Mouse (Mus musculus) forebrain, postnatal 0 days (tissue): ENCODE results near the gene Wdr95. TPM values are rescaled to one million over a fixed set of nuclear protein-coding genes. Genes with fewer than 3 reads are reported as not detected.
"Not testable (repeated sequence)": the region's sequence is repeated elsewhere in the genome, so short reads cannot be mapped to it uniquely, and the experiment has no call there.

Experiments
- ATAC-seq: fragments of 200-750 bp; cut with Nextera tagmentation; 2 replicates; pipeline ENCODE4 v1.8.0; 2017; ENCODE audit warnings: mild to moderate bottlenecking, moderate library complexity
- DNase-seq: peaks from one replicate; pipeline ENCODE4 v3.0.0-alpha.2; 2015
- H3K27ac ChIP-seq: fragments of 300-500 bp; sonication (generic); 2 replicates; pipeline ENCODE4 v1.5.1; 2014; ENCODE audit warnings: low read depth, mild to moderate bottlenecking, antibody characterized with exemption, low read length, moderate library complexity, mixed read lengths
- H3K27me3 ChIP-seq: fragments of 300-500 bp; sonication (generic); 2 replicates; pipeline ENCODE4 v1.6.1; 2014; ENCODE audit warnings: mild to moderate bottlenecking, low read length, mixed read lengths; ENCODE audit not compliant: insufficient read depth
- H3K36me3 ChIP-seq: fragments of 300-500 bp; sonication (generic); 2 replicates; pipeline ENCODE4 v1.6.1; 2014; ENCODE audit warnings: mild to moderate bottlenecking, moderate library complexity; ENCODE audit not compliant: insufficient read depth
- H3K4me1 ChIP-seq: fragments of 300-500 bp; sonication (generic); 2 replicates; pipeline ENCODE4 v1.6.1; 2014; ENCODE audit warnings: antibody characterized with exemption; ENCODE audit not compliant: insufficient read depth
- H3K4me2 ChIP-seq: fragments of 300-500 bp; sonication (generic); 2 replicates; pipeline ENCODE4 v1.6.1; 2014; ENCODE audit warnings: low read depth, mild to moderate bottlenecking, moderate library complexity
- H3K4me3 ChIP-seq: fragments of 300-500 bp; sonication (generic); 2 replicates; pipeline ENCODE4 v1.5.1; 2014; ENCODE audit warnings: low read depth, low read length, mixed read lengths
- H3K9ac ChIP-seq: fragments of 300-500 bp; sonication (generic); 2 replicates; pipeline ENCODE4 v1.6.1; 2014; ENCODE audit warnings: mild to moderate bottlenecking
- H3K9me3 ChIP-seq: fragments of 300-500 bp; sonication (generic); 2 replicates; pipeline ENCODE4 v1.6.1; 2016; ENCODE audit warnings: low read length
- CTCF ChIP-seq: sonication (generic); IDR thresholded peaks from 2 replicates; pipeline ENCODE4 v1.5.1; 2016; ENCODE audit warnings: antibody characterized with exemption, control low read depth, low read depth
- WGBS: fragments of 180-500 bp; shearing (Covaris S2); extraction: QIAGEN DNeasy Blood & Tissue Kit; methylation state at CpG from one replicate; pipeline ENCODE4 v1.1.7; 2014; 5-methylcytosine and 5-hydroxymethylcytosine counted together
- polyA plus RNA-seq: library from polyadenylated mRNA; unstranded; fragments of >200 nt; fragmentation: Nextera tagmentation; extraction: Ambion mirVana; gene quantifications from 2 replicates; pipeline ENCODE4 v1.2.1, GENCODE M21; 2015
- total RNA-seq: library from RNA; depleted of rRNA; stranded (reverse); fragments of >200 nt; gene quantifications from 2 replicates; pipeline ENCODE4 v1.2.3, GENCODE M21; 2014

Wdr95 gene
- total and polyA plus RNA-seq, 2 experiments from 2014 or later, result 0.38 to 0.84 TPM

DNA sequence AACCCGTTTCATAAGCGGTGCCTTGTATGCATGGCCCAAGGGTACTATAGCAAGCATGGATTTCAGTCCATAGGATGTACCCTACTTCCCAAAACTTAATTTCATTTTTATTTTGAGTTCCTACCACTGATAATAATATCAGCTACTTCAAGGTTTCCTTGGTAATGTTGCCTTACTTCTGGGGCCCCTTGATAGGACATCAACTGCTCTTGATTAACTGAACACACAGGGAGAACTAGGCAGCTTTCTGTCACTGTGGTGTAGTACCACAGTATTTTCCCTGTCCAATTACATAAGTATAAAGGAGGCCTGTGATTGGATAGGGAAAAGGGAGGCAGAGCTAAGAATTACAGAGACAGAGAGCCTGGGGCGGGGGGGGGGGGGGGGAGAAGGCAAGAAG, 13.6 kb upstream of the Wdr95 start:
- no peaks in the 10 kb centered on the region for H3K9me3 ChIP-seq
- 15% methylated on average over 3 of the region's 3 CpGs for WGBS
- no peaks in the 10 kb centered on the region for H3K27me3 ChIP-seq
- H3K36me3 ChIP-seq, result no peaks in the 10 kb centered on the region
- no peak overlapping the region for H3K4me3 ChIP-seq
- ATAC-seq (no peak), DNase-seq (no peak)
- 0 out of 2 replicates have a peak, but pooled peaks cover 6% of the 10 kb centered on the region for H3K4me1 ChIP-seq
- 0 out of 2 replicates have a peak overlapping the region, but pooled peaks have one; percentile 10 for H3K27ac ChIP-seq
- TF ChIP-seq CTCF, result no peak
- no peak overlapping the region for H3K9ac ChIP-seq
- no peak overlapping the region for H3K4me2 ChIP-seq

DNA sequence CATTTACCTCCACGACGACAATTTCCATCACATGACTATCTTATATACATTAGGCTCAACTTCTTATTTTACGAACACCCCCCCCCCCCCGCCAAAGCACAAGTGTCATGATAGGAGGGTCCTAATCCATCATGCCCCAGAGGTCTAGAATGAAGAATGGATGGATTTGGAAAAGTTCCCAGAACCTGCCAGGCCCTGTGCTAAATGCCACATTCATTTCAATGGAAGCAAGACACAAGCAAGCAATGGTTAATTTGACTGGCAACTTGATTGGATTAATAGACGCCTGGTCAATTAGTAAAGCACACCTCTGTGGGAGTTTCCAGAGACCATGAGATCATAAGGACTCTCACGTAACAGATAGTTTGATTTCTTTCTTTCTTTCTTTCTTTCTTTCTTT, 11.4 kb upstream of the Wdr95 start:
- no peak for TF ChIP-seq CTCF
- WGBS, result 29% methylated on average over 6 of the region's 6 CpGs
- Histone ChIP-seq H3K4me3 (no peak overlapping the region), H3K9me3 (no peaks in the 10 kb centered on the region), H3K9ac (no peak overlapping the region), H3K4me2 (no peak overlapping the region), H3K4me1 (peaks cover 6% of the 10 kb centered on the region; the same call in 1 of the 2 replicates), H3K27me3 (no peaks in the 10 kb centered on the region), H3K36me3 (no peaks in the 10 kb centered on the region), H3K27ac (no peak overlapping the region)
- DNase-seq, result no peak
- ATAC-seq, result no peak

DNA sequence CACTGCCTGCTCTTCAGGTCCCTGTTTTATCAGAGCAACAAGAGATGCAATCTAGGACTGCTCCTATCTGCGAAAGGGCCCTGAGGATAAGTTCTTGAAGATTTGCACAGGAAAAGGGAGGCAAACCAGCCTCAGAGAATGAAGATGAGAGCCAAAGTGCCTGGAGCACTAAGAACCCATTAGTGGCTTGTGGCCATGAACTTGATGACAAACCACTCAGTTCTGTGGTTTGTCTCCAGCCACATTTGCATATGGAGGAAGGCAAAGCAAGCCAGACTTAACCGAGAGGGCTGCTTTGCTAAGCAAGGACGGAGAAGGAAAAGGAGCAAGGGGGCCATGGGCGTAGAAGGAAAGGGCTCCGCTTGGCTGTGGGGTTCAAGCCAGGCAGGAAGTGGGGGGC, 7.7 kb upstream of the Wdr95 start:
- Histone ChIP-seq H3K9me3 (no peaks in the 10 kb centered on the region), H3K27ac (no peak overlapping the region), H3K4me3 (no peak overlapping the region), H3K9ac (no peak overlapping the region), H3K4me2 (no peak overlapping the region), H3K36me3 (no peaks in the 10 kb centered on the region), H3K27me3 (no peaks in the 10 kb centered on the region), H3K4me1 (peaks cover 11% of the 10 kb centered on the region; the same call in 1 of the 2 replicates)
- WGBS, result 69% methylated on average over 5 of the region's 5 CpGs
- TF ChIP-seq CTCF, result no peak
- DNase-seq (no peak), ATAC-seq (no peak)

DNA sequence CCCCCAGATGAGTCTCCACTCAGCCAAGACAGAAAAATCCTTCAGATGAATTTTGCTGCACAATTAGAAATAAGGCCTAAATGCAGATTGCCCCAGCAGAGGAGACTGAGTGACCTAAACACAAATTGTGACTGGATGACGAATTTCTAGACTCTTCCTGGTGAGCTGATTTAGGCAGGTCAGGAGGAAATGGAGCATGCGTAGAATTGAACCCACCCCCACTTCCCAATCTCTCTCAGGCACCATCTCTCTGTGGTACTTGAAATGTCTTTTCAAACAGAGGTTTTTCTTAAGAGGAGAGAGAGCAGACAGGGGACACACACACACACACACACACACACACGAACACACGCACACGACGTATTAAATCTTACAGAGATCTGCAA, 4.6 kb upstream of the Wdr95 start:
- peaks cover 22% of the 10 kb centered on the region for H3K4me1 ChIP-seq
- H3K4me3 ChIP-seq, result no peak overlapping the region
- ATAC-seq, result peak; percentile 8; the same call in 1 of the 2 replicates
- peak overlapping the region; percentile 28; the same call in 1 of the 2 replicates for H3K9ac ChIP-seq
- DNase-seq, result no peak
- TF ChIP-seq CTCF, result no peak
- no peaks in the 10 kb centered on the region for H3K27me3 ChIP-seq
- no peaks in the 10 kb centered on the region for H3K9me3 ChIP-seq
- peak overlapping the region; percentile 27 for H3K4me2 ChIP-seq
- H3K36me3 ChIP-seq, result no peaks in the 10 kb centered on the region
- WGBS, result 8% methylated on average over 6 of the region's 6 CpGs
- H3K27ac ChIP-seq, result peak overlapping the region; percentile 84

DNA sequence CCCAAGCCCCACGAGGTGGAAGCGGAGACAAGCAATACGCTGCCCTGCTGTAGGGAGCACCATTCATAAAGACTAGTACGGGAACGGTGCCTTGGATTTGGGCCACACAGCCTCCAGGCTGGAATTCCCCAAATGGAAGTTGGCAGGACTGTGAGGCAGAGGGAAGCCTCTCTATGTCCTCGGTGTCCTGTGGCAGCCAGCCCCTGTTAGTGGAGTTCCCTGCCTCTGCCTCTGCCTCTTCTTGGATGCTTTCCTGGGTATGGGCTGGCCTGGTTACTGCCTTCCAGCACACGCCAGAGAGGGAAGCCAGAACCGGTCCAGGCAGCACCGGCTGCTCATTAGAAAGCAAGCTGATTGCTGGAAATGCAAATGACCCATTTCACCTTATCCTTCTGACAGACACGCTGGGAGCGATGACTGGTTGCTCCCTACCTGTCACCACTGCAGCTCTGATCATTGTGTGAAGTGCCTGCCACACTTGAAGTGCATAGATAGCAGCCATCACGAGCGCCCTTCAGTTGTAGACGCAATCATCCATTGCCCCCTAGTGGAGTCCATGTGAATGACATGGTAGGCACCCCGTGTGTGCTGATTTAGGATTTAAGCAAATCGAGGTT, 4.1 kb upstream of the Wdr95 start:
- ATAC-seq (peak; percentile 85), DNase-seq (peak; percentile 98)
- 3% methylated on average over 16 of the region's 16 CpGs for WGBS
- Histone ChIP-seq H3K27me3 (no peaks in the 10 kb centered on the region), H3K9ac (peak overlapping the region; percentile 28; the same call in 1 of the 2 replicates), H3K4me1 (peaks cover 23% of the 10 kb centered on the region), H3K9me3 (no peaks in the 10 kb centered on the region), H3K4me2 (peak overlapping the region; percentile 27), H3K4me3 (no peak overlapping the region), H3K27ac (peak overlapping the region; percentile 84), H3K36me3 (no peaks in the 10 kb centered on the region)
- peak; percentile 99 for TF ChIP-seq CTCF

DNA sequence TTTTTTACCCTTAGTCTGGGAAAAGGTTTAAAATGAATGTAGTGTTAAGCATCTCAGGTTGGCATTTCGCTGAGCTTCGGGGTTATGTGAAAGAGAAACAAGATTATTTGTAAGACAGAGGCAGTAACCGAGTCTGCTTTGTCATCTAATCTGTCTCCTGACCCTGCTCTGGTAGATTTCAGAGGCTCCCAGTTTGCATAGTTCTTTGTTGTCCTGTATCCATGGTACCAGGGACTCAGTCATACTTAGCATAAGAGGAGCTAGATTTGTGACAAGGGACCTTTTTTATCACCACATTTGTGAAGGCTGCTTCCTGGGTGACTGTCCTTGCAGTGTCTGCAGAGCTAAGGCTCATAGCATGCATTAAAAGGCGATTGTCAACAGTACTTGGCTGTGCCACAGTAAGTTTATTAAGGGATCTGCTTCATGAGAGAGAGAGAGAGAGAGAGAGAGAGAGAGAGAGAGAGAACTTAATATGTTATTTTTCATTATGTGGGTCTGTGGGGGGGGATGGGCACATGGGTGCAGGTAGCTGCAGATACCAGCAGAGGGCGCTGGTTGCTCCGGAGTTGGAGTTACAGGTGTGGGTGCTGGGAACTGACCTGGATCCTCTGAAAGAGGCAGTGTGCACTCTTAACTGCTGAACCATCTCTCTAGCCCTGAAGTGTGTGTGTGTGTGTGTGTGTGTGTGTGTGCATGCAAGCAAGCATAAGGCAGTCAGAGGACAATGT, 3.3 kb upstream of the Wdr95 start:
- Histone ChIP-seq H3K36me3 (no peaks in the 10 kb centered on the region), H3K4me3 (no peak overlapping the region), H3K4me2 (peak overlapping the region; percentile 11; the same call in 1 of the 2 replicates), H3K27me3 (no peaks in the 10 kb centered on the region), H3K9ac (no peak overlapping the region), H3K4me1 (peaks cover 23% of the 10 kb centered on the region), H3K9me3 (no peaks in the 10 kb centered on the region), H3K27ac (peak overlapping the region; percentile 84)
- ATAC-seq (peak; percentile 17; the same call in 1 of the 2 replicates), DNase-seq (peak; percentile 39)
- TF ChIP-seq CTCF, result peak; percentile 66
- 37% methylated on average over 6 of the region's 6 CpGs for whole genome bisulfite sequencing

DNA sequence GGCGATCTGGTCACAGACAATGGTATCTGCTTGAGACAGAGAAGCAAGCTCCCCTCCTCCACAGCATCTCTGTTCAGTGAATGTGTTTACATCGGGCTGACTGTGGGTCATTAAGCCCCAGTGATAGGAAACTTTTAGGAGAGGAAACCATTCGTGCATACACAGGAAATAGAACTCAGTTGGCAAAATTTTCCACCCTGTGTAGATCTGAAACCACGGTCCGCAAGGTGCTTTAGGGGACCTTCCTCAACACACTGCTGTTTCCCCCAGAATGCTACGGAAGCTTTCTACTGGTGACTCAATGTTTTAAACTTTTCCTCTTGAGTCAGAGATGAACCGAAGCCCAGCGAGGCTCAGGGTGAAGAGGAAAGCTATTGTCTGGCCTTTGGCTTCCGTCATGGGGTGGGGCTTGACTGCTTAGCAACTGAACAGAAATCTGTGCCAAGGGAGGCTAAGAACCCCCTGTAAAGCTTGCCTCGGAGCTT, 2.0 kb upstream of the Wdr95 start:
- 27% methylated on average over 10 of the region's 10 CpGs for WGBS
- peaks cover 23% of the 10 kb centered on the region for H3K4me1 ChIP-seq
- ATAC-seq (no peak), DNase-seq (peak; percentile 63)
- no peak for TF ChIP-seq CTCF
- no peak overlapping the region for H3K27ac ChIP-seq
- H3K4me2 ChIP-seq, result no peak overlapping the region
- no peak overlapping the region for H3K9ac ChIP-seq
- no peaks in the 10 kb centered on the region for H3K9me3 ChIP-seq
- H3K36me3 ChIP-seq, result no peaks in the 10 kb centered on the region
- H3K4me3 ChIP-seq, result no peak overlapping the region
- no peaks in the 10 kb centered on the region for H3K27me3 ChIP-seq

DNA sequence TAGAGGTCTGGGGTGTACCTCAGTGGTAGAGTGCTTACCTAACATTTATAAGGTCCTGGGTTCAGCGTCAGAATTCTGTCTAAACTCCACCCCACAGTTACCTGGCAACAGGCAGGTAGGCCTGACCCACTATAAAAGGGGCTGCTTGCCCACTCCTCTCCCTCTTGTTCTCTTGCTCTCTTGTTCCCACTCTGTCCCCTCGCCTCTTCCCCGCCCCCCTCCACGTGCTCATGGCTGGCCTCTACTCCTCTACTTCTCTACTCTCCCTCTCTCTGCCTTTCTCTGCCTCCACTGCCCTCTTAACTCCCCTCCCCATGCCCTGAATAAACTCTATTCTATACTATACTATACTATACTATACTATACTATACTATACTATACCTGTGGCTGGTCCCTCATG, 1.2 kb upstream of the Wdr95 start:
- not testable (repeated sequence) for H3K36me3 ChIP-seq, H3K4me2 ChIP-seq, H3K9ac ChIP-seq, DNase-seq, H3K4me3 ChIP-seq, H3K27me3 ChIP-seq, H3K9me3 ChIP-seq, H3K27ac ChIP-seq, ATAC-seq
- peaks cover 23% of the 10 kb centered on the region for H3K4me1 ChIP-seq
- 61% methylated on average over 4 of the region's 4 CpGs for WGBS
